Mouse (Mus musculus) forebrain, embryonic 10.5 days (tissue): ENCODE results near the gene Fbxw8. TPM values are rescaled to one million over a fixed set of nuclear protein-coding genes. Genes with fewer than 3 reads are reported as not detected.

Experiments
- DNase-seq: peaks from one replicate; pipeline ENCODE4 v3.0.0-alpha.2; 2017; ENCODE audit warnings: low spot score; ENCODE audit errors: extremely low spot score
- H3K27ac ChIP-seq: fragments of 300-500 bp; sonication (generic); 2 replicates; pipeline ENCODE4 v1.5.1; 2016; ENCODE audit warnings: mild to moderate bottlenecking
- H3K27me3 ChIP-seq: fragments of 300-500 bp; sonication (generic); 2 replicates; pipeline ENCODE4 v1.6.1; 2016; ENCODE audit warnings: mild to moderate bottlenecking; ENCODE audit not compliant: poor library complexity, severe bottlenecking
- H3K36me3 ChIP-seq: fragments of 300-500 bp; sonication (generic); replicated peaks from 2 replicates; pipeline ENCODE4 v1.6.1; 2016; ENCODE audit warnings: mild to moderate bottlenecking, moderate library complexity
- H3K4me1 ChIP-seq: fragments of 300-500 bp; sonication (generic); 2 replicates; pipeline ENCODE4 v1.6.1; 2016
- H3K4me3 ChIP-seq: fragments of 300-500 bp; sonication (generic); 2 replicates; pipeline ENCODE4 v1.5.1; 2016; ENCODE audit warnings: mild to moderate bottlenecking, moderate library complexity
- H3K9me3 ChIP-seq: fragments of 300-500 bp; sonication (generic); 2 replicates; pipeline ENCODE4 v1.6.1; 2016; ENCODE audit warnings: mild to moderate bottlenecking, moderate library complexity
- WGBS: fragments of 180-500 bp; shearing (Covaris S2); methylation state at CpG from one replicate; pipeline ENCODE4 v1.1.7; 2016; 5-methylcytosine and 5-hydroxymethylcytosine counted together
- polyA plus RNA-seq: library from polyadenylated mRNA; unstranded; fragments of >200 nt; fragmentation: Nextera tagmentation; extraction: Ambion mirVana; gene quantifications from 2 replicates; pipeline ENCODE4 v1.2.1, GENCODE M21; 2016

Fbxw8 gene
- polyA plus RNA-seq, 1 experiment from 2014 or later = 33.8 TPM

DNA sequence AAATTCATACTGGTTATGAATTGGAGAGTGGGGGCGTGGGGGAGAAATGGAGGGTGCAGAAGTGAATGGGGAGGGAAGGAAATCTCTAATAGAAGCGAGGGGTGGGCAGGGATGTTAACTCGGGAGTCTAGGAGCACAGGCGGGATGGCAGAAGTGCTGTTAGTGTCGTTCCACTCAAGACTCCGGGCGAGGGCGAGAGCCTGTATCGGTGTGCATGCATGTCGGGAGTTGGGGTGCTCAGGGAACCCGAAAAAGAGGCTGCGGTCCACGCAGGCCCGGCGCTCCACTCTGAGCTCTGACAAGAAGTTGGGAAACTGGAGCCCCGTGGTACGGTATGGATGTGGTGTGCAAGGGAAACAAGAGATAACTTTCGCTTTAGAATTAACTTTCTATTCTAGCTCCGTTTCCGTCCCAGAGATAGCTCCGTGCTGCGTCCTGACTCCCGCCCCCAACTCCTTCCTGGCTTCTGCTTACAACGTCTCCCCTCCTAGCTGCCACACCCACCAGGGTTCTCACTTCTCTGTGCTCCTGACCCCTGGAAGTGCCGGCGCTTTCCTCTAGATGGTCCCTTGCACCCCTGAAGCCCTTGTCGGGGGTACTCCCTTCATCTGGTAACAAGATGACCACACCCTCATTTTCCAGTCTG, 16.9 kb upstream of the Fbxw8 start:
- no peak for DNase-seq
- Histone ChIP-seq H3K27me3 (peaks cover 92% of the 10 kb centered on the region), H3K4me3 (peak overlapping the region; percentile 40), H3K27ac (no peak overlapping the region), H3K36me3 (no peaks in the 10 kb centered on the region), H3K4me1 (peaks cover 57% of the 10 kb centered on the region), H3K9me3 (peaks cover 7% of the 10 kb centered on the region)
- WGBS = under 1% methylated on average over 27 of the region's 27 CpGs

DNA sequence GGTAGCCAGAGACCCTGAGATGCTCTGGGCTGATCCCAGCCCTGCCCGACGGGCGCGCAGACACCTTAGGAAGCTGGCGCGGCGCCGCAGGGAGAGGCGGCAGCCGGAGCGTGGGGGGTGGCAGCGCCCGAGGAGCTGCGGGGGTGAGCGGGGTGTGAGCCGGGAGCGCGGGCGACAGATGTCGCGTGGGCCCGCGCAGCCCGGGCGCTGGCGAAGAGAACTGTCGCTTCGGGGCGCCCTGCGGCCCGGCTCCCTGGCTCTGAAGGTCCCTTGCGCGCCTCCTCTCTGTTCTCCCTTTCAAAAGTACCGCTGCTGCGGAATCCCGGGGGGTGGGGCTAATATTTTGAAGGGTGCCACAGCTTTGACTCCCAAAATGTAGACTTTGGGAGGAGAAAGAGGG, 16.4 kb upstream of the Fbxw8 start:
- H3K9me3 ChIP-seq = peaks cover 7% of the 10 kb centered on the region
- 1% methylated on average over 36 of the region's 36 CpGs for WGBS
- no peak overlapping the region for H3K27ac ChIP-seq
- peak overlapping the region; percentile 40 for H3K4me3 ChIP-seq
- peaks cover 92% of the 10 kb centered on the region for H3K27me3 ChIP-seq
- H3K4me1 ChIP-seq = peaks cover 57% of the 10 kb centered on the region
- no peaks in the 10 kb centered on the region for H3K36me3 ChIP-seq
- no peak for DNase-seq

DNA sequence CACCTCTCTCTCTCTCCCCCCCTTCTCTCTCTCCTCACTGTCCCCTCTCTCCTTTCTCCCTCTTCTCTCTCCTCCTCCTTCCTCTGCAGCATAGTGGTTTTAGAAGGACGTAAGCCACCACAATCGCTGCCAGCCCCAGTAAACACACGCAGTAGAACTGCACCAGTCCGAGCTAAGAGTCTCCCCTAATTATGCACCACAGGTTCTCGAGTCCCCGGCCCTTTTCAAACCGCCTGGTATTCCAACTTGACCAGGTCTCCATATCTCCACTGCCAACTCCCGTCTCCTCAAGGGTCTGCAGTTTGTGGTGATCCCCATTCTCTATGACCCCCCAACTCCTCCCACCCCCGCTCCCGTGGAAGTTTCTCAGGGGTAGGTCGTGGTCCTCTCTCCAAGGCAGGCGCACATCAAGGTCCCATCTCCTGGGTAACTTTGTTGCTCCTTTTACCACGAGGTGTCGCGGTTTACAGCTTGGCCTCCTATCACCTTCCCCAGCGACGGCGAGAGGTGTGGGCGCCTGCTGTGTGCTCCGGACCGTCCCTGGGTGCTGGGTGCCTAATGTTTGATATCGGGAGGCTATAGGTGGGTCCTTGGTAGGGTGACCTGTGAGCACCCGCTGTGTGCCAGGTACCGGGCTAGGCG, 15.7 kb upstream of the Fbxw8 start:
- DNase-seq = no peak
- Histone ChIP-seq H3K4me3 (peak overlapping the region; percentile 40), H3K4me1 (peaks cover 57% of the 10 kb centered on the region), H3K36me3 (no peaks in the 10 kb centered on the region), H3K27me3 (peaks cover 95% of the 10 kb centered on the region), H3K27ac (no peak overlapping the region), H3K9me3 (peaks cover 7% of the 10 kb centered on the region)
- WGBS = under 1% methylated on average over 25 of the region's 25 CpGs

DNA sequence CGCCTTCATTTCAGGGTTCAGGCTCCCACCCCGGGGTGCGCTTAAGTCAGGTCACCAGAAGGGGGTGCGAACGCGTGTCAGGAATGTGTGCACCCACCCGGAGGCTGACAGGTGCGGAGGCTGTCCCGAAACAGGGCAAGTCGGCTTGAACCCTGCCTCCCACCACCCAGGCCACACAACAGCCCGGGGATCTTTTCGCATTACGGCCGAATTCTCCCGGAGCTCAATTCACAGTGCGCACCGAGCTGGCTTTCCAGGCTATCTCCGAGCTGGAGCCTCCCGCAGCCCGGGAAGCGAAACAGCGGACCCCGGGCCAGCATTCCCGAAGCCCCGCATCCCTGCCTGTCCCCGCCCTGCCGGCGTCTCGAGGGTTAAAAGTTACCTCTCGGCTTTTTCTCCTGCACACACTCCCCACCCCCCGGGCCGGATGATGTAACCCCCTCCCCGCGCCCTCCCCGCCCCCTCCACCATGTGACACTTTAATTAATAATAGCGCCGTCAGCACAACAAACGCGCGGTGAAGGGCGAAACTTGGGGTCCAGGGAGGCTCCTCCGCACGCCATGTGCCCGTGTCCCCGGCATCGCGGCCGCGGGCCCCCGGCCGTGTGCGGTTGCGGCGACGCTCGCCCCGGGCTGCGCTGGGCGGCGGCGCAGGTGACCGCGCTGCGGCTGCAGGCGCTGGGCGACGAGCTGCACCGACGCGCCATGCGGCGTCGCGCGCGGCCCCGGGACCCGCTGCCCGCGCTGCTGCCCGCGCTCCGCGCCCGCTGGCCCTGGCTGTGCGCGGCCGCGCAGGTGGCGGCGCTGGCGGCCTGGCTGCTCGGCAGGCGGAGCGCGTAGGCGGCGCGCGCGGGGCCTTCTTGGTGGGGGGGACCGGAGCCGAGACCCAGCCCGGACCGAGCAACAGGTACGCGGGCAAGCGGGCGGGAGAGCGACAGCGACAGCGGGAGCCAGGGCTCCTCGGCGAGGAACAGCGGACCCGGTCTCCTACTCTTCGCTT, 14.3 kb upstream of the Fbxw8 start:
- Histone ChIP-seq H3K9me3 (no peaks in the 10 kb centered on the region), H3K36me3 (no peaks in the 10 kb centered on the region), H3K27me3 (peaks cover 95% of the 10 kb centered on the region), H3K27ac (peak overlapping the region; percentile 69), H3K4me1 (peaks cover 50% of the 10 kb centered on the region), H3K4me3 (peak overlapping the region; percentile 58)
- peak; percentile 44 for DNase-seq
- 2% methylated on average over 117 of the region's 117 CpGs for WGBS

DNA sequence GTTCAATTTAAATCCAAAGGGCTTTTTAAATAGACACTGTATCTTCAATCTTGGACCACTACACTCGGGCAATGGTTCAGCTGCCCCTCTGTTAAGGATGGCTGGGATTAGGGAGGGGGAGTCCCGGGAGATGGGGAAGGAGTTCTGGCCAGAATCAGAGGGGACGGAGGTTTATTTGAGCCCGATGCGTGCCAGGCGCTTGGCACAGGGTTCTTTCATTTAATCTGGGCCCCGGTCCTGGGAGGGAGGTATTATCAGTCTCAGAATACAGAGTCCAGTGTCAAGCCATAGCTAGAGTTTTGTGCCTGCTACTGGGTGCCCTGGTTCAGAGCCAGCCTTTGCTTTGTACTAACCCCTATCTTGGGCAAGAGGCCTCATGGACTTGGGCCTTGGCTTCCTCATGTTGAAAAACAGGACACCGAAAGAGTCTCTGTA, 12.3 kb upstream of the Fbxw8 start:
- Histone ChIP-seq H3K27me3 (peaks cover 88% of the 10 kb centered on the region), H3K9me3 (no peaks in the 10 kb centered on the region), H3K27ac (no peak overlapping the region), H3K4me1 (peaks cover 37% of the 10 kb centered on the region), H3K36me3 (no peaks in the 10 kb centered on the region), H3K4me3 (no peak overlapping the region)
- DNase-seq = no peak
- 71% methylated on average over 8 of the region's 8 CpGs for WGBS

DNA sequence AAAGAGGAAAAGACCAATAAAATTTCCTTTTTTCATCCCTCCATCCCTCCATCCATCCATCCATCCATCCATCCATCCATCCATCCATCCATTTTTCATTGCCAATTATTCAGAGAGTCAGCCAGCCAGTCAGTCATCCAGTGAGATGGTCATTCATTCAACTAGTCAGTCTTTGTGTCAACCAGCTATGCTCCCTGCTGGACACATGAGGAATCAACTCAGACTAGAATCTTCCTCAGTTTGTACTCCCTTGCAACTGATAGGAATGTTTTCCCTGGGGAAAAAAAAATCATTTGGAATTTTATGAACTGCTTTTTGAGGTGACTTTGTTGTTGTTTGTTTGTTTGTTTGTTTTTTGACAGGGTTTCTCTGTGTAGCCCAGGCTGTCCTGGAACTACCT, 10.2 kb upstream of the Fbxw8 start:
- Histone ChIP-seq H3K27me3 (peaks cover 88% of the 10 kb centered on the region), H3K36me3 (no peaks in the 10 kb centered on the region), H3K4me1 (peaks cover 15% of the 10 kb centered on the region), H3K9me3 (no peaks in the 10 kb centered on the region), H3K27ac (no peak overlapping the region), H3K4me3 (no peak overlapping the region)
- DNase-seq = no peak

DNA sequence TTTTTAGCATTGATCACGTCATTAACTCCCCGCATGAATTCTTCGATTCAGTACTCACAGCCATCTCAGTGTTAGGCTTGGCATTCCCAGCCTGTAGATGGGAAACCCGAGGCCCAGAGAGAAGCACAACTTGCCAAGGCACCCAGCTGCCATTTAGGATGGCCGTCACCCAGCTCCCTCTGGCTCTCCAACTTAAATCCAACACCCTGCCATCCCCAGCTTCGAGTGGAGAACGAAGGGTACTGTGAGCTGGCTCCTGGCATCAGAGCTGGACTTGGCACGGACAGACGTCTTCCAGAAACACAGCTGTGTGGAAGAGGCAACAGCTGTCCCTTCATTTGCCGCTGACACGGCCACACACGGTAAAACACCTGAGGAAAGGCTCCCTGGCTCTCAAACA, 9.3 kb upstream of the Fbxw8 start, which contains the start of gene Hrk:
Hrk (plus strand) TSS at position 68 of the 400 bp plus-strand sequence.
- Histone ChIP-seq H3K27me3 (peaks cover 82% of the 10 kb centered on the region), H3K27ac (no peak within 1 kb of the TSS), H3K9me3 (no peaks in the 10 kb centered on the region), H3K36me3 (no peaks in the 10 kb centered on the region), H3K4me3 (no peak within 1 kb of the TSS), H3K4me1 (peaks cover 8% of the 10 kb centered on the region)
- 76% methylated on average over 12 of the region's 12 CpGs for WGBS
- DNase-seq = no peak

DNA sequence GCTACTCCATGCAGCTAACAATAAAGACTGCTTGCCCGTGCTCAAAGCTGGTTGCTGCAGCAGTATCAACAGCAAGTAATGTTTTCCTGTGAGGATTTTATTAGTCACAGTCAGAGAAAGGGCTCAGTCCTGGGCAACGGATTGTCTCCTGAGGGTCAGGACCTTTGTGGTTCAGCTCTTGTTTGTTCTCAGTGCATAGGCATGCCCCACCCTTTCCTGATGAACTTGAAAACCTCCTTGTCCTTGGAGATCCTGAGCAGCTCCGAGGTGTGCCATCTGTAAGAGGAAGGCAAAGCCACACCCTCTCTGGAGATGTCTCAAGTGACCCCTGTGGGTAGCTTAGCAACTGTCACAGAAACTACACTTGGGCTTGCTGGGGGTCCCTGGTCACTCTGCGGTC, 5.4 kb upstream of the Fbxw8 start:
- Histone ChIP-seq H3K36me3 (no peaks in the 10 kb centered on the region), H3K9me3 (no peaks in the 10 kb centered on the region), H3K4me1 (peaks cover 1% of the 10 kb centered on the region; the same call in 1 of the 2 replicates), H3K27ac (no peak overlapping the region), H3K27me3 (peaks cover 43% of the 10 kb centered on the region), H3K4me3 (no peak overlapping the region)
- no peak for DNase-seq
- WGBS = 46% methylated on average over 4 of the region's 4 CpGs

DNA sequence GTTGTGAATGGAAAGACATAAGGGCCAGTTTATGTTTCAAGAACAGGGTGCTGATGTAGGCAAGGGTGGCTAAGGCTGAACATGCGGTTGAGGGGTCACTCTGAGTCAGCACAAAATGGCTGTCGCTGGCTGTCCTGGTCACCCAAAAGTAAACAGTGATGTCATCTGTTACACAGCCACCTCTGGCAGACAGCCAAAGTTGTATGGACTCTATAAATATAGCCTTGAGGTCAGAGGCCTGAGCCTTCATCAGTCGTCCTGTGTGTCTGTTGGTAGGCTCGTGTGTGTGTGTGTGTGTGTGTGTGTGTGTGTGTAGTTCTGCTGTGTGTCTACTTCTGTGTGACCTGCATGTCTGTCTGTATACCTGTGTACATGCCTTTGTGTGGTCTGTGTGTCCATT, 1.7 kb upstream of the Fbxw8 start:
- H3K4me1 ChIP-seq = peaks cover 29% of the 10 kb centered on the region
- H3K4me3 ChIP-seq = no peak overlapping the region
- H3K27ac ChIP-seq = no peak overlapping the region
- no peak for DNase-seq
- WGBS = 76% methylated on average over 4 of the region's 4 CpGs
- H3K9me3 ChIP-seq = no peaks in the 10 kb centered on the region
- peaks cover 18% of the 10 kb centered on the region for H3K27me3 ChIP-seq
- H3K36me3 ChIP-seq = peaks cover 16% of the 10 kb centered on the region

DNA sequence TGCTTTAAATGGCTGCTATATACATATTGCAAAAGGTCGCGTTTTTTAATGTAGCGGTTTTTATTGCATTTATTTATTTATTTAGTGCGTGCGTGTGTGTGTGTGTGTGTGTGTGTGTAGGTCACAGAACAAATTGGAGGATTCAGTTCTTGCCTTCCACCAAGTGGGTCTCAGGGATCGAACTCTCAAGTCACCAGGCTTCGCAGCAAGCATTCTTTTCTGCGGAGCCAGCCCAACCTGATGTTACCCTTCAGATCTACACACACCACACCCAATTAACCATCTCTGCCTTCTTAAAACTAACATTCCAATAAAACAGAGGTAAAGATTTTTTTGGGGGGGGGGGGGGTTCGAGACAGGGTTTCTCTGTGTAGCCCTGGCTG, 292 bp upstream of the Fbxw8 start:
- H3K27me3 ChIP-seq = peaks cover 3% of the 10 kb centered on the region; the same call in 1 of the 2 replicates
- no peak for DNase-seq
- H3K36me3 ChIP-seq = peaks cover 29% of the 10 kb centered on the region
- peak overlapping the region; percentile 90 for H3K27ac ChIP-seq
- H3K9me3 ChIP-seq = no peaks in the 10 kb centered on the region
- H3K4me3 ChIP-seq = peak overlapping the region; percentile 99
- 27% methylated on average over 9 of the region's 9 CpGs for WGBS
- peaks cover 29% of the 10 kb centered on the region for H3K4me1 ChIP-seq

DNA sequence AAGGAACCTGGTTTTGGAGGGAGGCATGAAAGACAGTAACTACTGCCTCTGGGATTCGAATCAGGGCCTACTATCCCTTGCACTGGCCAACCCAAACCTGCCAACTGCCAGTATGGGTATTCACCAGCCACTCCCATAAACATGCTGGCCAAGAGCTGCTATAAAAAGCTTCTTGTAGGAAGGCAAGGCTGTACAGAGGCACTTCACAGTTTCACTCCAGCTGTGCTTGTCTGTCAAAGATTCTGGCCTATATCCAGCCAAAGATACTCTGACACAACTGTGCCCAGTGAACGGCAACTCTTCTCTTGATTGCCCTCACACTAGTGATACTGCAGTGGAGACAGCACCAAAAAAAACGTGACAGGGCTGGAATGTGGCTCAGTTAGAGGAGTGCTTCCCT, 5.6 kb downstream of the Fbxw8 start:
- WGBS = 83% methylated on average over 3 of the region's 3 CpGs
- no peaks in the 10 kb centered on the region for H3K9me3 ChIP-seq
- H3K4me1 ChIP-seq = peaks cover 27% of the 10 kb centered on the region
- H3K27me3 ChIP-seq = no peaks in the 10 kb centered on the region
- peaks cover 59% of the 10 kb centered on the region for H3K36me3 ChIP-seq
- no peak overlapping the region for H3K27ac ChIP-seq
- DNase-seq = no peak
- H3K4me3 ChIP-seq = no peak overlapping the region

DNA sequence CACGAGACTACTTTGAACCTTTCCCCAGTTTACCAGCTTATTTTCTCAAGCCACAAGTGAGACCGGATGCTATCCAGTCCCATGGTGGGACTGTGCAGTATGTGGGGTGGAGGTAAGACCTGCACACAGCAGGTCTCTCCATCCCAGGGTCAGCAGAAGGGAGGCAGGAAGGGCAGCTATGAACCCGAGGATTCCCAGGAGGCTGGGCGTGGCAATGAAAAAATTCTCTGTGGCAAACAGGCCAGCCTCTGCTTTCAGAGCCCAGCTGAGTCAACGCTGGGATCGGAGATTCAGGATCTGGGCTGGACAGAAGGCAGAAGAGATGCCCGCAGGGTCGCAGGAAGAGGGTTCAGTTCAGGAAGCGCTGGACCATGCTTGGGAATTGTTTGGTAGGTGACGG, 8.0 kb downstream of the Fbxw8 start:
- DNase-seq = no peak
- WGBS = 84% methylated on average over 10 of the region's 10 CpGs
- Histone ChIP-seq H3K27ac (no peak overlapping the region), H3K36me3 (peaks cover 56% of the 10 kb centered on the region), H3K9me3 (no peaks in the 10 kb centered on the region), H3K4me3 (no peak overlapping the region), H3K4me1 (0 out of 2 replicates have a peak, but pooled peaks cover 5% of the 10 kb centered on the region), H3K27me3 (no peaks in the 10 kb centered on the region)
